Mouse (Mus musculus): ENCODE measurements around the gene C1ql4.

- TF ChIP-seq CTCF (IDR thresholded peaks at IDR 0.05) (no peak), POLR2A (IDR thresholded peaks at IDR 0.05; ENCODE audit: insufficient read depth, low read depth, low read length) (no peak)
These were observed 10.3 kb upstream of the C1ql4 start for GRCm38 (mm10) chr15:99097840-99098492.

Data from heart, adult 2 months (tissue).